Mouse (Mus musculus) layer of hippocampus, adult 2 months (tissue): Measurements from ENCODE around the gene Narf. TPM values are rescaled to one million over a fixed set of nuclear protein-coding genes. Genes with fewer than 3 reads are reported as not detected.
A peak's percentile ranks its signal among the peaks of the same experiment; 100 is the strongest.

Experiments used
- DNase-seq, 2 experiments: peaks; one replicate each; pipeline ENCODE4 v3.0.0; 2022; ENCODE audit warnings: low spot score in 2 of 2
- H3K27ac ChIP-seq: fragments of 200-600 bp; 2 replicates; pipeline ENCODE4 v1.8.1; 2022
- H3K4me3 ChIP-seq: fragments of 200-600 bp; 2 replicates; pipeline ENCODE4 v1.8.1; 2022; ENCODE audit warnings: mild to moderate bottlenecking
- CTCF ChIP-seq: fragments of 200-600 bp; conservative IDR thresholded peaks from 2 replicates; pipeline ENCODE4 v1.8.1; 2022; ENCODE audit warnings: antibody characterized with exemption, mild to moderate bottlenecking, moderate library complexity
- total RNA-seq, 2 experiments: library from RNA; stranded (reverse); gene quantifications; 2 replicates each; pipeline ENCODE4 v1.2.3; 2021

The Narf gene
- total RNA-seq, 2 experiments from 2014 or later, result 42.4 to 48.1 TPM

GRCm38 (mm10) chr11:121259160-121260100 lies 22.4 kb downstream of the Narf start, which contains the start of gene Foxk2:
TSS of gene Foxk2 (plus strand) at chr11:121259990.
- no peak for TF ChIP-seq CTCF
- H3K27ac ChIP-seq, result peak within 1 kb of the TSS; percentile 95
- H3K4me3 ChIP-seq, result peak within 1 kb of the TSS; percentile 91
- peak; percentile 86 to 92 for DNase-seq

DNA sequence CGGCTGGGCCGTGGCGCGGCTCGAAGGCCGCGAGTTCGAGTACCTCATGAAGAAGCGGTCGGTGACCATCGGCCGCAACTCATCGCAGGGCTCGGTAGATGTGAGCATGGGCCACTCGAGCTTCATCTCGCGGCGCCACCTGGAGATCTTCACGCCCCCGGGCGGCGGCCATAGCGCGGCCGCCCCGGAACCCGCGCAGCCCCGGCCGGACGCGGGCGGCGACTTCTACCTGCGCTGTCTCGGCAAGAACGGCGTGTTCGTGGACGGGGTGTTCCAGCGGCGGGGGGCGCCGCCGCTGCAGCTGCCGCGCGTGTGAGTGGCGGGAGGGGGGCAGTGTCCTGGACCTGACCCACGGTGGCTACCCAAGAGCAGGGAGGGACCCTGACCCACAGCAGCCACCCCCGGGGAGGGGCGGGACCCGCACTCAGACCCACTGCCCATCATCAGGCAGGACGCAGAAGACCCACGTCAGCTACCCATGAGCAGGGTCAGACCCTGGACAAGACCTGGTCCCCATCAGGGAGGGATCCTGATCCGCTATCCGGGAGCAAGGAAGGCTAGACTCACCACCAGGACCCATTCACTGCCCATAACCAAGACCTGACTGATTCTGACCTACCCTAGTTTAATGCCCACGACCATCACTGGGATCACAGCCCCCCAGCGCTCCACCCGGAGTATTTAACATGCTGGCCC lies 23.3 kb downstream of the Narf start:
- Histone ChIP-seq H3K4me3 (peak overlapping the region; percentile 91), H3K27ac (peak overlapping the region; percentile 91)
- DNase-seq, result no peak
- no peak for TF ChIP-seq CTCF

- H3K4me3 ChIP-seq, result peak overlapping the region; percentile 91
Measured at GRCm38 (mm10) chr11:121261074-121261473, 24.0 kb downstream of the Narf start.

GRCm38 (mm10) chr11:121277516-121277915 lies 40.5 kb downstream of the Narf start:
- Histone ChIP-seq H3K27ac (no peak overlapping the region), H3K4me3 (no peak overlapping the region)
- DNase-seq, result no peak
- TF ChIP-seq CTCF, result no peak

More at GRCm38 (mm10) chr11:121261074-121261473, 24.0 kb downstream of the Narf start:
- TF ChIP-seq CTCF, result no peak
- no peak for DNase-seq
- H3K27ac ChIP-seq, result no peak overlapping the region

GRCm38 (mm10) chr11:121278011-121278410 lies 41.0 kb downstream of the Narf start:
- no peak for DNase-seq
- Histone ChIP-seq H3K4me3 (no peak overlapping the region), H3K27ac (no peak overlapping the region)
- TF ChIP-seq CTCF, result no peak

- H3K4me3 ChIP-seq, result no peak overlapping the region
- no peak overlapping the region for H3K27ac ChIP-seq
- DNase-seq, result no peak
- TF ChIP-seq CTCF, result no peak
Measured at GRCm38 (mm10) chr11:121282911-121283310, 45.9 kb downstream of the Narf start.

DNA sequence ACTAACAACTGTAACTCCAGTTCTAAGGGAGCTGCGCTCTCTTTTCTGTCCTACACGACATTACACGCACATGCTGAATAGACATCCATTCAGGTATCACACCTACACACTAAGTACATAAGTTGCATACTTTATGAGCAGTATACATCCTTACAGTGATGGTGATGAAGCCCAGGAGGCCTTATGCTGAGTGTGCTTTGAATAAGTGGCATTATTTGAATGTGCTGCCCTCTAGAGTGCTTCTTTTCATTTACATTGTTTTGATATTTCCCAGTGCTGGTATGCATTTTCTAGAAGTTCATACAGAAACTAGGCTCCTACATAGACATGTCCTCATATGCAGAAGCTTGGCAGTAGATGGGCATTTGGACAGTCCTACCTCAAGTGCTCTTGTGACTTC lies 52.8 kb downstream of the Narf start:
- DNase-seq, result no peak
- H3K4me3 ChIP-seq, result no peak overlapping the region
- peak; percentile 69 for TF ChIP-seq CTCF
- H3K27ac ChIP-seq, result no peak overlapping the region

DNA sequence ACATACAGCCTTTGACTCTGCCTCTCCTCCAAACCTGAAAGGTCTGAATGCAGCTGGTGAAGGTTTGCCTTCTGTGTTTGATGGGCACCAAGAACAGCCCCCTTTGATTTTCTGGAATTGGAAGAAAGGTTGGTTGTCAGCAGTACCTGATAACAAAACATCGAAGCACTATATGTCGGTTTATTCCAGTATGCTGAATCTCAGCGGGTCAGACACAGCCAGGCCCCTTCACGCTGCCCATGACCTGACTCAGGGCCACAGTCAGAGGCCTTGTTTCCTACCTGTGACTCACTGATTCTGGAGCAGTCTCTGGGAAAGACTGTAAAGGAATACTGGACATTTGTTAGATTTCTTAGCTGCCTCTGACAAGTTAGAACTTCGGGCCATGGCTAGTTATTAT lies 57.7 kb downstream of the Narf start:
- TF ChIP-seq CTCF, result no peak
- peak in 1 of 2 experiments; percentile 2 for DNase-seq
- no peak overlapping the region for H3K27ac ChIP-seq
- H3K4me3 ChIP-seq, result no peak overlapping the region

DNA sequence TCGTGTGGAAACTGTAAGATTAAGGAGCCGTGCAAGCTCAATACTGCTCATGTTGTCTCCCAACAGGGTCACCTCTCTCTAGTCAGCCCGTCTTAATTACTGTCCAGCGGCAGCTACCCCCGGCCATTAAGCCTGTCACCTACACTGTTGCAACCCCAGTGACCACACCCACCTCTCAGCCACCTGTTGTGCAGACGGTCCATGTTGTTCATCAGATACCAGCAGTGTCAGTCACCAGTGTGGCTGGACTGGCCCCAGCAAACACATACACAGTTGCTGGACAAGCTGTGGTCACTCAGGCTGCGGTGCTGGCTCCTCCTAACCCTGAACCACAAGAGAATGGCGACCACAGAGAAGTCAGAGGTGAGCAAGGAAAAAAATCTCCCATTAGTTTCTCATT lies 61.4 kb downstream of the Narf start:
- Histone ChIP-seq H3K27ac (no peak overlapping the region), H3K4me3 (no peak overlapping the region)
- no peak for DNase-seq
- TF ChIP-seq CTCF, result no peak

DNA sequence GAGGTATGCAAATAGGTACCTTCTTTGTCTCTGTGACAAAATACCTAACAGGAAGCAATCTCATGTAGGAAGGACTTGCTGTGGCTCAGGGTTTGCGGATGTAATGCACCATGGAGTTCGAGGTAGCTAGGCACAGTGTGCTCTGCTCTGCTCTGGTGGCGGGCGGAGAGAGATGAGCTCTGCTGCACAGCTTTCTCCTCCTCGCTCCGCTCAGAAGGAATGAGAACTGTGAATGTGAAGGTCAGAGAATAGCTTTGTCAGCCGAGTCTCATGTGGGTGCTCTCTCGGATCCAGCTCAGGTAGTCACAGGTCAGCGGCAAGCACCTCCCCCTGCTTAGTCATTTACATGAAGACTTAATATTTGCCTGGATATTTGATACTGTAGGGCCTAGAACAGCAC lies 63.2 kb downstream of the Narf start:
- no peak overlapping the region for H3K27ac ChIP-seq
- no peak overlapping the region for H3K4me3 ChIP-seq
- TF ChIP-seq CTCF, result no peak
- no peak for DNase-seq

- no peak for TF ChIP-seq CTCF
- peak in 1 of 2 experiments; percentile 39 for DNase-seq
- Histone ChIP-seq H3K4me3 (no peak overlapping the region), H3K27ac (no peak overlapping the region)
Measured at GRCm38 (mm10) chr11:121305371-121305770, 68.3 kb downstream of the Narf start.

Other genes with a start within 250 kb of the Narf start
- gene Csnk1d, start 245.9 kb upstream of the Narf start, total RNA-seq, result 100 to 1,000 TPM; 133 to 136 TPM
- not detected for gene Cd7, start 197.8 kb upstream of the Narf start, total RNA-seq
- not detected for gene Sectm1b, start 173.7 kb upstream of the Narf start, total RNA-seq
- gene Sectm1a, start 156.0 kb upstream of the Narf start, total RNA-seq, result not detected
- not detected for gene Tex19.2, start 118.6 kb upstream of the Narf start, total RNA-seq
- gene Tex19.1, start 91.1 kb upstream of the Narf start, total RNA-seq, result not detected
- gene Uts2r, start 77.0 kb upstream of the Narf start, total RNA-seq, result under 1 TPM in 1 of 2 experiments, not detected in 1; 0.27 TPM
- gene Hexdc, start 32.8 kb upstream of the Narf start, total RNA-seq, result 10 to 100 TPM; 19.3 to 26.3 TPM
- gene Ogfod3, start 32.5 kb upstream of the Narf start, total RNA-seq, result 1 to 10 TPM; 6.7 to 7.7 TPM
- gene Cybc1, start 7.9 kb upstream of the Narf start, total RNA-seq, result 10 to 100 TPM; 20.5 to 21.4 TPM
- gene Foxk2, start 22.7 kb downstream of the Narf start, total RNA-seq, result 10 to 100 TPM; 69.1 to 76.5 TPM
- gene Wdr45b, start 117.2 kb downstream of the Narf start, total RNA-seq, result 10 to 100 TPM; 71.0 to 71.5 TPM
- gene Rab40b, start 151.0 kb downstream of the Narf start, total RNA-seq, result 10 to 100 TPM; 64.8 to 69.4 TPM
- gene Fn3krp, start 184.1 kb downstream of the Narf start, total RNA-seq, result 10 to 100 TPM; 52.9 to 55.4 TPM
- gene Fn3k, start 197.7 kb downstream of the Narf start, total RNA-seq, result 10 to 100 TPM; 40.7 to 43.5 TPM
- gene Tbcd, start 214.7 kb downstream of the Narf start, total RNA-seq, result 10 to 100 TPM; 39.5 to 40.3 TPM